Mouse (Mus musculus): ENCODE results near the gene Hectd4.

The Hectd4 gene

GRCm38 (mm10) chr5:121238208-121238607 is 18.2 kb downstream of the Hectd4 start:
- DNase-seq = peak; percentile 72

GRCm38 (mm10) chr5:121239846-121240245 is 19.8 kb downstream of the Hectd4 start:
- peak; percentile 80 for DNase-seq

- no peak for DNase-seq
Observed at GRCm38 (mm10) chr5:121241182-121241581, 21.2 kb downstream of the Hectd4 start.

- no peak for DNase-seq
Observed at GRCm38 (mm10) chr5:121242261-121242660, 22.2 kb downstream of the Hectd4 start.

- no peak for DNase-seq
Observed at GRCm38 (mm10) chr5:121242701-121243100, 22.7 kb downstream of the Hectd4 start.

- no peak for DNase-seq
Observed at GRCm38 (mm10) chr5:121243676-121244364, 23.8 kb downstream of the Hectd4 start.

GRCm38 (mm10) chr5:121244365-121244731 is 24.3 kb downstream of the Hectd4 start:
- DNase-seq = no peak

GRCm38 (mm10) chr5:121245201-121245600 is 25.2 kb downstream of the Hectd4 start:
- no peak for DNase-seq

- no peak for DNase-seq
Observed at GRCm38 (mm10) chr5:121248766-121249394, 28.9 kb downstream of the Hectd4 start.

GRCm38 (mm10) chr5:121249693-121250092 is 29.7 kb downstream of the Hectd4 start:
- no peak for DNase-seq

GRCm38 (mm10) chr5:121251813-121252212 is 31.8 kb downstream of the Hectd4 start:
- DNase-seq = no peak

- DNase-seq = peak; percentile 89
Observed at GRCm38 (mm10) chr5:121253816-121254497, 33.9 kb downstream of the Hectd4 start.

- no peak for DNase-seq
Observed at GRCm38 (mm10) chr5:121254977-121255376, 35.0 kb downstream of the Hectd4 start.

GRCm38 (mm10) chr5:121261806-121262205 is 41.8 kb downstream of the Hectd4 start:
- DNase-seq = peak; percentile 84

GRCm38 (mm10) chr5:121262415-121262814 is 42.4 kb downstream of the Hectd4 start:
- peak; percentile 48 for DNase-seq

GRCm38 (mm10) chr5:121264593-121264992 is 44.6 kb downstream of the Hectd4 start:
- DNase-seq = peak; percentile 30

- peak; percentile 84 for DNase-seq
Observed at GRCm38 (mm10) chr5:121266741-121267382, 46.8 kb downstream of the Hectd4 start.

- no peak for DNase-seq
Observed at GRCm38 (mm10) chr5:121271046-121271445, 51.0 kb downstream of the Hectd4 start.

- no peak for DNase-seq
Observed at GRCm38 (mm10) chr5:121276808-121277207, 56.8 kb downstream of the Hectd4 start.

- no peak for DNase-seq
Observed at GRCm38 (mm10) chr5:121280456-121280855, 60.4 kb downstream of the Hectd4 start.

GRCm38 (mm10) chr5:121283051-121283450 is 63.0 kb downstream of the Hectd4 start:
- DNase-seq = no peak

GRCm38 (mm10) chr5:121284816-121285215 is 64.8 kb downstream of the Hectd4 start:
- DNase-seq = no peak

- no peak for DNase-seq
Observed at GRCm38 (mm10) chr5:121287213-121287612, 67.2 kb downstream of the Hectd4 start.

GRCm38 (mm10) chr5:121290289-121290688 is 70.3 kb downstream of the Hectd4 start:
- DNase-seq = no peak

All from cerebellum, adult 9-10 months (tissue).